Mouse (Mus musculus): ENCODE data around the gene Adamts8. TPM values are rescaled to one million over a fixed set of nuclear protein-coding genes. Genes with fewer than 3 reads are reported as not detected.
A peak's percentile ranks its signal among the peaks of the same experiment; 100 is the strongest.

Adamts8 gene
- polyA plus RNA-seq, 1 experiment from 2014 or later, result 0.72 TPM

GRCm38 (mm10) chr9:30918466-30919356, 23.7 kb upstream of the Adamts8 start:
- ATAC-seq (no peak), DNase-seq (ENCODE audit: low spot score) (peak; percentile 23)
- H3K9me3 ChIP-seq (replicated peaks; ENCODE audit: control insufficient read depth, low read length), result no peaks in the 10 kb centered on the region
- no peak overlapping the region for H3K9ac ChIP-seq (ENCODE audit: low read length)
- H3K27me3 ChIP-seq (replicated peaks; ENCODE audit: control insufficient read depth, insufficient read depth, low read length), result peaks cover 28% of the 10 kb centered on the region; the same call in 1 of the 2 replicates
- H3K4me2 ChIP-seq (ENCODE audit: low read length), result no peak overlapping the region
- 42% methylated on average over 12 of the region's 12 CpGs for WGBS
- no peaks in the 10 kb centered on the region; the same call in 1 of the 2 replicates for H3K4me1 ChIP-seq (ENCODE audit: control insufficient read depth, insufficient read depth, low read length)
- H3K27ac ChIP-seq (ENCODE audit: low read depth, low read length), result no peak overlapping the region
- H3K4me3 ChIP-seq (ENCODE audit: low read depth, low read length), result no peak overlapping the region
- H3K36me3 ChIP-seq (ENCODE audit: control insufficient read depth, insufficient read depth, low read length), result no peaks in the 10 kb centered on the region

- ATAC-seq (no peak), DNase-seq (ENCODE audit: low spot score) (no peak)
- Histone ChIP-seq H3K4me3 (ENCODE audit: low read depth, low read length) (no peak overlapping the region), H3K4me1 (ENCODE audit: control insufficient read depth, insufficient read depth, low read length) (no peaks in the 10 kb centered on the region; the same call in 1 of the 2 replicates), H3K9ac (ENCODE audit: low read length) (no peak overlapping the region), H3K27ac (ENCODE audit: low read depth, low read length) (no peak overlapping the region), H3K27me3 (replicated peaks; ENCODE audit: control insufficient read depth, insufficient read depth, low read length) (peaks cover 28% of the 10 kb centered on the region; the same call in 1 of the 2 replicates), H3K9me3 (replicated peaks; ENCODE audit: control insufficient read depth, low read length) (no peaks in the 10 kb centered on the region), H3K4me2 (ENCODE audit: low read length) (no peak overlapping the region), H3K36me3 (ENCODE audit: control insufficient read depth, insufficient read depth, low read length) (no peaks in the 10 kb centered on the region)
- 87% methylated on average over 9 of the region's 9 CpGs for WGBS
Observed at GRCm38 (mm10) chr9:30919686-30920085, 22.7 kb upstream of the Adamts8 start.

- Histone ChIP-seq H3K27me3 (replicated peaks; ENCODE audit: control insufficient read depth, insufficient read depth, low read length) (peaks cover 28% of the 10 kb centered on the region; the same call in 1 of the 2 replicates), H3K4me2 (ENCODE audit: low read length) (no peak overlapping the region)
- WGBS, result 26% methylated on average over 6 of the region's 6 CpGs
Observed at GRCm38 (mm10) chr9:30920736-30921135, 21.6 kb upstream of the Adamts8 start.

GRCm38 (mm10) chr9:30921261-30922103, 20.9 kb upstream of the Adamts8 start:
- no peaks in the 10 kb centered on the region for H3K36me3 ChIP-seq (ENCODE audit: control insufficient read depth, insufficient read depth, low read length)
- DNase-seq (ENCODE audit: low spot score) (no peak), ATAC-seq (peak; percentile 27; the same call in 1 of the 2 replicates)
- H3K9ac ChIP-seq (ENCODE audit: low read length), result peak overlapping the region; percentile 54
- H3K9me3 ChIP-seq (replicated peaks; ENCODE audit: control insufficient read depth, low read length), result no peaks in the 10 kb centered on the region
- H3K4me2 ChIP-seq (ENCODE audit: low read length), result peak overlapping the region; percentile 97
- peaks cover 28% of the 10 kb centered on the region; the same call in 1 of the 2 replicates for H3K27me3 ChIP-seq (replicated peaks; ENCODE audit: control insufficient read depth, insufficient read depth, low read length)
- H3K27ac ChIP-seq (ENCODE audit: low read depth, low read length), result no peak overlapping the region
- WGBS, result 5% methylated on average over 56 of the region's 56 CpGs
- H3K4me1 ChIP-seq (ENCODE audit: control insufficient read depth, insufficient read depth, low read length), result no peaks in the 10 kb centered on the region; the same call in 1 of the 2 replicates
- H3K4me3 ChIP-seq (ENCODE audit: low read depth, low read length), result peak overlapping the region; percentile 46

More at GRCm38 (mm10) chr9:30920736-30921135, 21.6 kb upstream of the Adamts8 start:
- no peaks in the 10 kb centered on the region for H3K36me3 ChIP-seq (ENCODE audit: control insufficient read depth, insufficient read depth, low read length)
- H3K9ac ChIP-seq (ENCODE audit: low read length), result no peak overlapping the region
- no peaks in the 10 kb centered on the region; the same call in 1 of the 2 replicates for H3K4me1 ChIP-seq (ENCODE audit: control insufficient read depth, insufficient read depth, low read length)
- H3K4me3 ChIP-seq (ENCODE audit: low read depth, low read length), result no peak overlapping the region
- ATAC-seq (no peak), DNase-seq (ENCODE audit: low spot score) (no peak)
- no peaks in the 10 kb centered on the region for H3K9me3 ChIP-seq (replicated peaks; ENCODE audit: control insufficient read depth, low read length)
- no peak overlapping the region for H3K27ac ChIP-seq (ENCODE audit: low read depth, low read length)

GRCm38 (mm10) chr9:30922197-30922894, 20.0 kb upstream of the Adamts8 start, which contains the start of gene Adamts15:
Adamts15 (minus strand) TSS chr9:30922452.
- peak; percentile 78 for ATAC-seq
- no peaks in the 10 kb centered on the region for H3K36me3 ChIP-seq (ENCODE audit: control insufficient read depth, insufficient read depth, low read length)
- no peaks in the 10 kb centered on the region; the same call in 1 of the 2 replicates for H3K4me1 ChIP-seq (ENCODE audit: control insufficient read depth, insufficient read depth, low read length)
- no peaks in the 10 kb centered on the region for H3K9me3 ChIP-seq (replicated peaks; ENCODE audit: control insufficient read depth, low read length)
- peak within 1 kb of the TSS; percentile 97 for H3K4me2 ChIP-seq (ENCODE audit: low read length)
- H3K4me3 ChIP-seq (ENCODE audit: low read depth, low read length), result peak within 1 kb of the TSS; percentile 46
- peaks cover 28% of the 10 kb centered on the region; the same call in 1 of the 2 replicates for H3K27me3 ChIP-seq (replicated peaks; ENCODE audit: control insufficient read depth, insufficient read depth, low read length)
- under 1% methylated on average over 47 of the region's 47 CpGs for WGBS
- peak within 1 kb of the TSS; percentile 54 for H3K9ac ChIP-seq (ENCODE audit: low read length)
- peak; percentile 53 for DNase-seq (ENCODE audit: low spot score)
- no peak within 1 kb of the TSS for H3K27ac ChIP-seq (ENCODE audit: low read depth, low read length)

GRCm38 (mm10) chr9:30928759-30929158, 13.6 kb upstream of the Adamts8 start:
- Histone ChIP-seq H3K4me2 (ENCODE audit: low read length) (no peak overlapping the region), H3K4me1 (ENCODE audit: control insufficient read depth, insufficient read depth, low read length) (no peaks in the 10 kb centered on the region), H3K27me3 (replicated peaks; ENCODE audit: control insufficient read depth, insufficient read depth, low read length) (no peaks in the 10 kb centered on the region), H3K9ac (ENCODE audit: low read length) (no peak overlapping the region), H3K4me3 (ENCODE audit: low read depth, low read length) (no peak overlapping the region), H3K9me3 (replicated peaks; ENCODE audit: control insufficient read depth, low read length) (no peaks in the 10 kb centered on the region), H3K27ac (ENCODE audit: low read depth, low read length) (no peak overlapping the region), H3K36me3 (ENCODE audit: control insufficient read depth, insufficient read depth, low read length) (no peaks in the 10 kb centered on the region)
- WGBS, result 89% methylated on average over 2 of the region's 2 CpGs
- ATAC-seq (no peak), DNase-seq (ENCODE audit: low spot score) (no peak)

GRCm38 (mm10) chr9:30932346-30932745, 10.0 kb upstream of the Adamts8 start:
- no peaks in the 10 kb centered on the region for H3K9me3 ChIP-seq (replicated peaks; ENCODE audit: control insufficient read depth, low read length)
- H3K27me3 ChIP-seq (replicated peaks; ENCODE audit: control insufficient read depth, insufficient read depth, low read length), result no peaks in the 10 kb centered on the region
- H3K9ac ChIP-seq (ENCODE audit: low read length), result no peak overlapping the region
- H3K36me3 ChIP-seq (ENCODE audit: control insufficient read depth, insufficient read depth, low read length), result no peaks in the 10 kb centered on the region
- DNase-seq (ENCODE audit: low spot score) (no peak), ATAC-seq (no peak)
- H3K4me2 ChIP-seq (ENCODE audit: low read length), result no peak overlapping the region
- WGBS, result 78% methylated on average over 4 of the region's 4 CpGs
- H3K27ac ChIP-seq (ENCODE audit: low read depth, low read length), result no peak overlapping the region
- H3K4me1 ChIP-seq (ENCODE audit: control insufficient read depth, insufficient read depth, low read length), result no peaks in the 10 kb centered on the region
- no peak overlapping the region for H3K4me3 ChIP-seq (ENCODE audit: low read depth, low read length)

- H3K9ac ChIP-seq (ENCODE audit: low read length), result no peak overlapping the region
Observed at GRCm38 (mm10) chr9:30934827-30935226, 7.5 kb upstream of the Adamts8 start.

More at GRCm38 (mm10) chr9:30934827-30935226, 7.5 kb upstream of the Adamts8 start:
- no peaks in the 10 kb centered on the region for H3K9me3 ChIP-seq (replicated peaks; ENCODE audit: control insufficient read depth, low read length)
- DNase-seq (ENCODE audit: low spot score), result no peak
- no peak overlapping the region for H3K27ac ChIP-seq (ENCODE audit: low read depth, low read length)
- no peaks in the 10 kb centered on the region for H3K27me3 ChIP-seq (replicated peaks; ENCODE audit: control insufficient read depth, insufficient read depth, low read length)
- WGBS, result 31% methylated on average over 6 of the region's 6 CpGs
- no peaks in the 10 kb centered on the region for H3K4me1 ChIP-seq (ENCODE audit: control insufficient read depth, insufficient read depth, low read length)
- no peak overlapping the region for H3K4me2 ChIP-seq (ENCODE audit: low read length)
- ATAC-seq, result no peak
- H3K36me3 ChIP-seq (ENCODE audit: control insufficient read depth, insufficient read depth, low read length), result no peaks in the 10 kb centered on the region
- no peak overlapping the region for H3K4me3 ChIP-seq (ENCODE audit: low read depth, low read length)
